Mouse (Mus musculus): Measurements from ENCODE around the gene Usp28. TPM values are rescaled to one million over a fixed set of nuclear protein-coding genes. Genes with fewer than 3 reads are reported as not detected.

Gene Usp28
- total RNA-seq, 2 experiments from 2014 or later = 133 to 173 TPM

DNA sequence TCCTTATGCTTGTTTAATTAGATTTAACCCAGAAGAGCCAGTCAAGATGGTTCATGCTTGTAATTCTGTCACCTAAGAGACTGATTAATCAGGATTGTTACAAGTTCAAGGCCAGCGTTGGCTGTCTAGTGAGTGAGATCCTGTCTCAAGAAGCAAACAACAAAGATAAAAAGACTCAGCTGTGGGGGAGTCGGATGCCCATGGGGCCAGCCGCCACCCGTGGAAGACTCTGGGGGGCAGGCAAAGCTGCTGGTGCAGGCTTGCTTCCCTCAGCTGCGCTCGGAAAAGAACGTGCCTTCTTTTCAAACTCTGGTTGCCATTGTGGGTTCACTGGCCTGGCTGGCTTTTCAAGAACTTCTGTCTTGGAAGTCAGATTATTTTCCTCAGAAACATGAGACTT is 30.6 kb downstream of the Usp28 start:
- no peak for DNase-seq (ENCODE audit: low spot score in 2 of 2)

DNA sequence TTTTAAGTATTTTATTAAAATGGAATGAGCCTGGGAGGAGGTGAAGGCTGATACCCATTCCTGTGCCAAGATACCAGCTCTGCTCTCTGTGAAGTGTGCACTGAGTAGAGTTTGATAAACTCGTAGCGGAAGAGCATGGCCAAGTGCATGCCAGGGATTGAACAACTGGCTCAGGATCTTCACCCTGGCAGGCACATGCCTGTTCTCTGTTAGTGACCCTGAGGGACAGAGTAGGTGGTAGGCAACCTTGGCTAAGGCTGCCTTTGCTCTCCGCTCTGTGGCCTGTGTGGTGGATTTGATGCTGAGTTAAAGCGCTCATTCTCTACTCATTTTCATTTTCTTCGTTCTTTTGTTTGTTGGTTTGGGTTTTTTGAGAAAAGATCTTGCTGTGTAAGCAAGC is 36.1 kb downstream of the Usp28 start:
- no peak for DNase-seq (ENCODE audit: low spot score in 2 of 2)

DNA sequence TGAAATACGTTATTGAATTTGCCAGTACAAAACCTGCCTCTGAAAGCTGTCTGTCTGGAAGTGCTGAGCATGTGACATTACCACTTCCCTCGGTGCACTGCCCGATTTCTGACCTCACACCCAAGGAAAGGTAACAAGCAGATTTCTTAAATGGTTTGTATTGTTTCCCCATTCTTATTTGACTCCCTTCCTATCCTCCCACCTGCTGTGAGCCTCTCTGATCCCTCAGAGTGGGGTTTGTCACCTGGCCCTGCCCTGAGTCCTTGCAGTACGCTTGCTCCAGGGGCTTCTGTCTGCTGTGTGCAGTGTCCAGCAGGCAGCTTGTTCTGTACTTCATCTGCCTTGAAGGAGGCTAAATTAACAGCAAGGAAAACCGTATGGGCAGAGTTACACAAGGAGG is 38.8 kb downstream of the Usp28 start:
- DNase-seq (ENCODE audit: low spot score in 2 of 2) = no peak

DNA sequence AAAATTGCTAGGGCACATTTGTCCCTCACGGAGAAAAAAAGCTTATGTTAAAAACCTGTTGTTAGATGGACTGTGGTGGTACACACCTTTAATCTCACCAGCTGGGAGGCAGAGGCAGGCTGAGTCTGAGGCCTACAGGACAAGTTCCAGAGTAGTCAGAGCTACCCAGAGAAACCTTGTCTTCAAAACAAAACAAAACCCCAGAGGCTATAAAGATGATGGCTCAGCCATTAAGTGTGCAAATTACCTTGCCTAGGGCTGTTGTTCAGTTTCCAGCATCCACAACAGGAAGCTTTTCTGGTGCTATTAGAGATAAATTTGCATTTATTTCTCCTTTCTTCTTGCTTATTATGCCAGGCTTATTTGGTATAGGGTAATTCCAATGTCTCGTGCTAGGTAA is 39.4 kb downstream of the Usp28 start:
- no peak for DNase-seq (ENCODE audit: low spot score in 2 of 2)

DNA sequence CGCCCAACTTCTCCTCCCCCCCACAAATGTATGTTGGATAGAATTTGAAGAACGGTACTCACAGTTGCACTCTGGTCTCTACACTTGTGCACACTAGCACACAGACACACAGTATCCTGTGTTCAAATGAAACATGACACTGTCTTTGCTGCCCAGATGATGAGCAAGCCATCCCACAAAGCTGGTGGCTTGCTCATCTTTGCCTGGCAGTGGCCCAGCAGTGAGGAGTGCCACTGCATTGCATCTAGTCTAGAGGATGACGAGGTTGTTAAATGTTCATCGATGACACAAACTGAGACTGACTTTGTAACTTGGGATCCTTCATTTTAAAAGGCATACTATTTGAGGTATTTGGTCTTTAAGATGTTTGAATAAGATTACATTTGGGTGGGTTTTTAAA is 49.6 kb downstream of the Usp28 start:
- no peak for DNase-seq (ENCODE audit: low spot score in 2 of 2)

DNA sequence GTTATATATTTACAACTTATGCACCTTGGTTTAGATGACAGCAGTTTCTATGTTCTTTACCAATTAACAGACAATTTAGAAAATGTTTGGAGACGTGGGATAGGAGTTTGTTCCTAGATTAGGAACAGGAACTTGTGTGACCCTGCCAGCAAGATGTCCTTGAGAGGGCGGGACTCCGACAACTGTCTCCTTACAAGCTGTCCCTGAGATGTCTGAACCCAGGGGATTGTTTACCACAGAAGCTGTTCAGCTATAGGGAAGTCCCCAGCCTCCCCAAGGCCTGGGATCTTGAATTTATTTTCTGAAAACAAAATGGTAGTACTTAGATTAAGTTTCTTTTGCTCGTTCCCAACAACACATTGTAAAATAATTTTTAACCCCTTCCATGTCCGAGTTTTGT is 65.7 kb downstream of the Usp28 start:
- DNase-seq (ENCODE audit: low spot score in 2 of 2) = no peak

DNA sequence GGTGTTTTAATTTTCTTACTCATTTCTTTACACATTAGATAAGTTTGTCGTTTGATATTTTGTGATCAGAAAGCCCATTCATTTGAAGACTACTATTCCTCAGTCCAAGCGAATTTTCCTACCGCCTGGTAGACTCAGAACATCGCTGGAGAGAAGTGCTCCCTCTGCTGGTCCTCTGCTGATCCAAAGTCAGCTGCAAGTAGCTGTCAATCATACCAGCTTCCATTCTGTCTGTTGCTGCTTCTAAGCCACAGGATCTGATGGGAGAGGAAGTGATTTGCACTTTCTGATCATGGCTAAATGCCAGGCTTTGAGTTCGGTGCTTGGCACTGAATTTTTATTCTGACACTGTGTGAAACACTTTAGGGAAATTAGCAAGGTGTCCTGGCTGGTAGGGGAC is 66.2 kb downstream of the Usp28 start:
- DNase-seq (ENCODE audit: low spot score in 2 of 2) = peak in 1 of 2 experiments; percentile 53

DNA sequence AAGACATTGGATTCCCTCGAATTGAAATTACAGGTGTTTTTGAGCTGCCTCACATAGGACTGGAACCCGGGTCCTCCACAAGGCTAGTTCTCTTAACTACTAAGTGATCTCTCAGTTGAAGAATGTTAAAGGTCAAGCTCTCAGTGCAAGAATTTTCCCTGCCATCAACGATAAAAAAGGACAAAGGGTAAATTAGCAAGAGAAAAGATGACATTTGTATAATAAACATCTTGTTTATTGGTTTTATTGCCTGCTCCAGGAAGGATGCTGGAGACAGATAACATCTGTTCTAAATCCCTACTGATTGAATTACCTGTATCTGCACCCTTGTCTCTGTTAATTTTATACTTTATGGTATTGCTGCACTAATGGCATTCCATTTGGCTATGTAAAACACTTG is 68.9 kb downstream of the Usp28 start:
- no peak for DNase-seq (ENCODE audit: low spot score in 2 of 2)

DNA sequence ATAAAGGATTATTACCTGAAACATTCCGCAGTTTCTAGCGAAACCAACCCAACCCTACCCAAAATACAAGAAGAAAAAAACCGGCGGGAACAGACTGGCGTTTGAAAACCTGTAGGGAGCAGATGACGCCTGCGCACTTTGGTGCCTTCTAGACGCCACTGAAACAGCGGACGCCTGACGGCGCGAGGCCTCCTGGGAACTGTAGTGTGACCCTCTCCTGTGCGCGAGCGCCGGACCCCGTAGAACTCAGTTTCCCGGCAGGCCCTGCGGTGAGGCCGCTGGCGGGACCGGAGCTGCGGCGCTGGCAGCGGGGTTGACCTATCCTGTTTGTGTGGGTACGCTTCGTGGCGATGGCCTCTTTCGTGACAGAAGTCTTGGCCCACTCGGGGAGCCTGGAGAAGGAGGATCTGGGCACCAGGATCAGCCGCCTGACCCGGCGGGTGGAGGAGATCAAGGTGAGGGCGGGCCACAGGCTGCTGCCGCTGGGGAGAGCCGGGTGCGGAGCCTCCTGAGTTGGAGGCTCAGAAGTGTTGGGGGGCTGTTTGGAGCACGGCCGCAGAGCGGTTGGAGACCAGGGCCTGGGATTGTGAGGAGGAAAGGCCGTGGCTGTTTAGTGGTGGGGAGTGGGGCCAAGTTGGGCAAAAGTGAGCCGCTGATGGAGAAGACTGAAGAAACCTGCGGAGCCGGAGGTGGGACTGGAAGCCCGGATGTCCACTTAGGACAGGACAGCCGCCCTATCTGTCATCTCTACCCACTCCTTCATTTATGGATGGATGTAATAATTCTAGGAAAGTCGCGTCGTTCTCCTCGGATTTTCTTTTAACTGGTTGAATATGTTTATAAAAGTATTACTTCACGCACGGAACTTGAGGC is 70.4 kb downstream of the Usp28 start, which contains the start of gene Zw10:
Gene Zw10, plus strand, starts transcription at position 281 of the 873 bp plus-strand sequence.
- peak; percentile 78 to 93 for DNase-seq (ENCODE audit: low spot score in 2 of 2)

DNA sequence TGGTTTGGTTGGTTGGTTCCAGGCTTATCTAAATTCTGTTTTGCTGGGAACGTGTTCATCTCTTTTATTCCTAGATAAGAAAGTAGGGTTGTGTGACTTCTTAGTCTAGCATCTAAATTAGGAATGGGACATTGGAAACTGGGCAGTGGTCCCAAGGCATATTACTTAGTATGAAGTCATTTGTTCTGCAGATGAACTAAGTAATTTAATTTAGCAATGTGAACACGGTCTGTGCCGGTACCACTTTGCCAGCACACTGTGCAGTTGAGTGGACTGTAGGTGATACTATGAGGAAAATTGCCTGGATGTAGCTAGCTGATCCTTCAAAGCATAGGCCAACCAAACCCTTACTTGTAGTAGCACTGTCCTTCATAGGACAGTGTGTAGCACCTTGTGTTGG is 91.7 kb downstream of the Usp28 start:
- no peak for DNase-seq (ENCODE audit: low spot score in 2 of 2)

DNA sequence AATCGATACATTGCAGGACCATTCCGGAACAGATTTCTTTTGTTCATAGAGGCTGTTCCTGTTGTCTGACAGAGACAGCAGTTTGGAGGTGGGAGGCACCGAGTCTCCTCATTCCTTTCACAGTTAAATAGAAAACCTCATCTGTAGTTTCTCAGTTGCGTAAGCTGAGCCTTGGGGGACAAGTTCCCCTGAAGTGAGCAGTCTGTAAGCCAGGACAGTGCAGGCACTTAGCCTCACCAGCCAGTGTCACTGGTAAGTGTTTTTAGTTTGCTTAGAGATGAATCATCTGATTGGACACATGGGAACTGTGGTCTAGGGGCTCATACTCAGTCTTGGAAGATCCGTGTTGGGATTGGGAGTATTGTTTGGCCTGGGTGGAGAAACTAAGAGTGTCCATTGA is 95.9 kb downstream of the Usp28 start, which contains the start of gene Tmprss5:
Gene Tmprss5, plus strand, starts transcription at position 154 of the 400 bp plus-strand sequence.
- DNase-seq (ENCODE audit: low spot score in 2 of 2) = no peak

DNA sequence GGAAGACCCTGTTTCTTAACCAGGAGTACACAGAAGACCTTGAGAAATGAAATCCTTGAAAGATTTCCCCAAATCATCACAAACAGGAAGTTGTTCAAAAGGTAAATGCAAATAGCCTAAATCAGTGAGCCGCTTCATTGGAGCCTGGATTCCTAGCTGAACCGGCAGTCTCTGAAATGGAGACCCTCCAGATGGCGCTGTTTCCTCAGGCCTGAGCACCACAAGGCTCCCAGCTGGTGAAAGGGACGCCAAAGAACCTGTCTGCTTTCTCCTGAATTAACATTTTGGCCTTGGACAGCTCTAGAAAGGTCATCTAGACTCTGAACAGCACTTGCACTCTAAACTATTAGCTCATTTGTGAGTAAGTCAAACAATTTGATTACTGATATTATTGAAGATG is 96.4 kb downstream of the Usp28 start:
- DNase-seq (ENCODE audit: low spot score in 2 of 2) = peak; percentile 40 to 71

DNA sequence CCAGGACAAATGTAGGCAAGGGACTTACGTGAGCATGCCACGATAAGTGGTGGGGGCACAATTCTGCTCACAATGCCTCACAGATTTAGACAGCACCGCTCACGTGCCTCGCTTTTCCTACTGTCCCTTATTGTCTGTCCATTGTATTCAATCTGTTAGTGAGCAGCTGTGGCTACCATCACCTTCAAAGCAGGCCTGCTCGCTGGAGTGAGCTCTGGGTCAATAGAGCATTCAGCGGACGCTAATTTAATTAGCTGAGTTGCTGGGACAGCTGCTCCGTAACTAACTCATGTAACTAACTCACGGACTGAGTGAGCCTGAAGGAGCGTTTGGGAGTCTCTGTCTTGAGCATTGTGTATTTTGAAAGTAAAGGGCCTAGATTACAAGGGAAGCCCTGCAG is 102.1 kb downstream of the Usp28 start:
- DNase-seq (ENCODE audit: low spot score in 2 of 2) = no peak

Other genes with a start within 250 kb of the Usp28 start
- 10 to 100 TPM; 13.7 to 16.4 TPM for gene Zbtb16, start 149.2 kb upstream of the Usp28 start, total RNA-seq (2021)
- not detected for gene Htr3a, start 74.3 kb upstream of the Usp28 start, total RNA-seq (2021)
- not detected for gene Htr3b, start 20.4 kb upstream of the Usp28 start, total RNA-seq (2021)
- gene Zw10, start 70.2 kb downstream of the Usp28 start, total RNA-seq (2021) = 10 to 100 TPM; 13.3 to 16.2 TPM
- gene Tmprss5, start 95.9 kb downstream of the Usp28 start, total RNA-seq (2021) = 1 to 10 TPM in 1 of 2 experiments, under 1 TPM in 1; 0.91 to 2.8 TPM